Mouse (Mus musculus) right cerebral cortex, adult 2 months (tissue): Measurements from ENCODE around the gene Defb25.
"Not testable (repeated sequence)": the region's sequence is repeated elsewhere in the genome, so short reads cannot be mapped to it uniquely, and the experiment has no call there.

Experiments
- DNase-seq, 2 experiments: peaks; one replicate each; pipeline ENCODE4 v3.0.0; 2021 to 2022; ENCODE audit warnings: low spot score in 2 of 2

Defb25 gene

DNA sequence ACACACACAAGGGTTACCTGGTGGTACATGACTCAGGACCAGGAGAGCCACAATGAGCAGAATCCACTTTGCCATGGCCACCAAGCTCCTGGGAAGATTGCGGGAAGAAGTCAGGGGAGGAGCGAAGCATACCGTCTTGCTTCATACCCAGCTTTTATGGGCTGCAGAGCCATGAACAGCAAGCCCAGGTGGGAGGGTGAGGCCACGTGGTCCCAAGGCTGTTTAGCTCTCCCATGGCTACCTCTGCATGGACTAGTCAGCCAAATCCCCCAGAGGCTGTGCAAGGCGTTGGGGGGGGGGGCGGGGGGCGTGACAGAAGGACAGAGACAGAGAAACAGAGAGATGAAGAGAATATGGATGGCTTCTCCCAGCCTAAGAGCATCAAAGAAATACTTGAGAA, at the start of gene Defb25:
Gene Defb25, minus strand, starts transcription at position 101 of the 400 bp plus-strand sequence.
- no peak for DNase-seq

DNA sequence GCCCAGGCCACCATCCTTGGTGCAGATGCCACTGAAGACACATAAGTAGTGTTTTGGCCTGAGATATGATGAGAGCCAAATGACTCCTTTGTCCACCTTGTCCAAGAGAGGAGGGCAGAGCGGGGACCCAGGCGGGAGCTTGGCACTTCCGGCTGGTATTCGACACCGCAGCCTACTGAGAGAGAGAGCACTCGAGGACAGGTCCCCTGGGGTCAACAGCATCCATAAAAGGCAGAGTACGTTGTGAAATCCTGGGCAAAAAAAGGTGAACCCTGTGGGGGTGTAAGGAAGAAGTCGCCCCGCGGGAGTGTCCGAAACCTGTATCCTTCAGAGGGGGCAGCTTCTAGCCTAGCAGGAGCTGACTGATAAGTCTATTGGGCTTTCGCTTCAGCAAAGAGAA, 49.3 kb upstream of the Defb25 start:
- no peak for DNase-seq

GRCm38 (mm10) chr2:152671642-152671999, 48.8 kb upstream of the Defb25 start:
- peak; percentile 70 to 76 for DNase-seq

- DNase-seq = no peak
Observed at GRCm38 (mm10) chr2:152670983-152671641, 48.3 kb upstream of the Defb25 start.

- DNase-seq = peak in 1 of 2 experiments; percentile 52
Observed at GRCm38 (mm10) chr2:152669639-152670484, 47.0 kb upstream of the Defb25 start.

- peak; percentile 89 to 91 for DNase-seq
Observed at GRCm38 (mm10) chr2:152669256-152669638, 46.4 kb upstream of the Defb25 start, which contains the start of gene H13. Gene H13 (plus strand): TSS chr2:152669461.

DNA sequence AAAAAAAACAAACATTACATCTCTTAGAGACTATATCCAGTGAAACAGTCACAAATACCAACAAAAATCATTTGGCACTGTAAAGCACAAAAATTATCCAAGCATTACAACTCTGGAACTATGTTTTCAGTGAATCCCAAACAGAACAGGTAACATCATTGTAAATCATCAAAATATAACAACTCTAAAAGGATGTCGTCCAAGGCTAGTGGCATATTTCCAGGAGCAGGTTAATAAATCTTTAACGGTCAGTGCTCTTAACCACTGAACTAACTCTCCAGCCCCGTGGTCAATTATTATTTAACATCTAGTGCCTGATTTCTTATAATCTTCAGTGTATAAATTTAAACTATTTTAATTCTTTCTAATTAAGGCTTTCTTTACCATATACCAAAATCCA, 43.3 kb upstream of the Defb25 start:
- not testable (repeated sequence) for DNase-seq

GRCm38 (mm10) chr2:152661163-152661562, 38.3 kb upstream of the Defb25 start:
- DNase-seq = no peak

- no peak for DNase-seq
Observed at GRCm38 (mm10) chr2:152657398-152657797, 34.5 kb upstream of the Defb25 start.

- DNase-seq = peak; percentile 78 to 86
Observed at GRCm38 (mm10) chr2:152653874-152654715, 31.2 kb upstream of the Defb25 start.

- DNase-seq = peak in 1 of 2 experiments; percentile 5
Observed at GRCm38 (mm10) chr2:152652901-152653620, 30.2 kb upstream of the Defb25 start.

GRCm38 (mm10) chr2:152639406-152640113, 16.7 kb upstream of the Defb25 start:
- DNase-seq = no peak

DNA sequence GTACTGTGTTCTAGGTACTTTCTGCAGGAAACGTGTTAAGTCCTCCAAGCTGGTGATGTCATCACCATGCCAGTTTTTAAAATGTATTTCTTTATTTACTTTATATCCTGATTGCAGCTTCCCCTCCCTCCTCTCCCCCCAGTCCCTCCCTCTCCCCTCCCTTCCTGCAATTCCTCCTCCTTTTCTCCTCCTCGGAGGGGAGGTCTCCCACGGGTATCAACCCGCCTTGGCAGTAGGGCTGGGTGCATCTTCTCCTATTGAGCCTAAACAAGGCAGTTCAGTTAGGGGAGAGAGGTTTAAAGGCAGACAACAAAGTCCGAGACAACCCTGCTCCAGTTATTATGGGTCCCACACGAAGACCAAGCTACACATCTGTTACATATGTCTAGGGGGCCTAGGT, 16.0 kb upstream of the Defb25 start:
- no peak for DNase-seq

- DNase-seq = no peak
Observed at GRCm38 (mm10) chr2:152637381-152637780, 14.5 kb upstream of the Defb25 start.

GRCm38 (mm10) chr2:152637006-152637322, 14.1 kb upstream of the Defb25 start:
- no peak for DNase-seq

- DNase-seq = no peak
Observed at GRCm38 (mm10) chr2:152636246-152637005, 13.6 kb upstream of the Defb25 start.

GRCm38 (mm10) chr2:152634311-152634710, 11.5 kb upstream of the Defb25 start:
- no peak for DNase-seq

DNA sequence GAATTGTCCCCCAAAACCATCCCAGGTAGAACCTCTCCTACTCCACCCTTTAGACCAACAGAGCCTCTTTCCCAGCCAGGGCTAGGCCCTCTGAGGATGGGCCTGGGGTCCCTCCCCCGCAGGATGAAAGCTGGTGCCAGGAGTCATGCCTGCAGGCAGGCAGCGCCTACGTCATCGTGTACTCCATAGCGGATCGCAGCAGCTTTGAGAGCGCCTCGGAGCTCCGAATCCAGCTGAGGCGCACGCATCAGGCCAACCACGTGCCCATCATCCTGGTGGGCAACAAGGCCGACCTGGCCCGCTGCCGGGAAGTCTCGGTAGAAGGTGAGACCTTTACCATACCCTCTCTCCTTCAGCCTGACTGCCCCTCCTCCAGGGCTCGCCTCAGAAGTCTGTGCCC, 10.5 kb upstream of the Defb25 start:
- no peak for DNase-seq

DNA sequence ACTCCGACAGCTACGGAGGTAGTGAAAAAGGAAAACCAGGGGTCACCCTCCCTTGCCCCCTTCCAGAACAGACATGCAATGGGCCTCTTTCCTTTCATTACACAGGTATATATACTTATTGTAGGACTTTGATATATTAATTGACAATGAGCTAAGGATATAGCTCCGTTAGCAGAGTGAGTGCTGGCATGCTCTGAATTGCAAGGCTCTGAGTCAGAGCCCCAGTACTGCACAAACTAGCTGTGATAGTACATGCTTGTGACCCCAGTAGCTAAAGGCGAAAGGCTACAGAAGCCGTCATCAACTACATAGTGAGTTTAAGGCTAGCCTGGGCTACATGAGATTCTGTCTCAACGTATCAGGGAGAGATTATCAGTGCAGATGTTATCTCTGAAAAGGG, 7.1 kb upstream of the Defb25 start:
- DNase-seq = no peak

GRCm38 (mm10) chr2:152629239-152629638, 6.4 kb upstream of the Defb25 start:
- DNase-seq = no peak
